20 mouse cellular contexts compared by ENCODE assay signal in genomic region chr6:33401161-33401560, GRCm38 (mm10).
DNase-seq lines count a peak whose midpoint lies in the region; ATAC-seq and TF ChIP-seq lines count a peak whose summit lies in the region.
"Had no signal": no experiment of that assay in that cellular context is flagged by ENCODE, and none has a peak within 500 bp of the region (broad histone marks: within the 10 kb centered on the region; RNA-seq: fewer than 3 reads in every experiment).

No protein-coding gene starts in this region.

- H3K4me3 ChIP-seq in spleen, adult 2 months (ENCODE audit: extremely low read depth, insufficient read depth, insufficient read length), result no peak overlapping the region
- no peak overlapping the region for H3K4me3 ChIP-seq in forebrain, embryonic 10.5 days
- H3K4me3 ChIP-seq: embryonic facial prominence, embryonic 10.5 days; limb, embryonic 10.5 days; liver, embryonic 15.5 days; midbrain, embryonic 10.5 days; stomach, embryonic 15.5 days had no signal

- intact Hi-C loops in heart, postnatal 10 days (cut with DNase I), result no loop called here

- H3K9me3 ChIP-seq in forebrain, embryonic 10.5 days, result no peaks in the 10 kb centered on the region
- H3K9me3 ChIP-seq: embryonic facial prominence, embryonic 10.5 days; G1E; limb, embryonic 10.5 days; liver, embryonic 15.5 days; midbrain, embryonic 10.5 days; stomach, embryonic 15.5 days had no signal

- TF ChIP-seq CTCF in spleen, adult 2 months (IDR thresholded peaks at IDR 0.05; ENCODE audit: extremely low read depth, insufficient read depth, insufficient read length, insufficient replicate concordance), result no peak

- TF ChIP-seq POLR2A in spleen, adult 2 months (IDR thresholded peaks at IDR 0.05; ENCODE audit: low read depth, low read length), result no peak

- 0 out of 2 replicates have a peak, but pooled peaks cover 3% of the 10 kb centered on the region for H3K4me1 ChIP-seq in spleen, adult 2 months (ENCODE audit: control insufficient read depth, insufficient read depth, insufficient read length)
- peaks cover 16% of the 10 kb centered on the region for H3K4me1 ChIP-seq in forebrain, embryonic 10.5 days
- H3K4me1 ChIP-seq: liver, embryonic 15.5 days; stomach, embryonic 15.5 days had no signal

- H3K27me3 ChIP-seq in spleen, adult 2 months (ENCODE audit: control insufficient read depth, insufficient read depth, low read length), result no peaks in the 10 kb centered on the region
- no peaks in the 10 kb centered on the region for H3K27me3 ChIP-seq in forebrain, embryonic 10.5 days (ENCODE audit: poor library complexity, severe bottlenecking)
- H3K27me3 ChIP-seq: liver, embryonic 15.5 days; Patski; stomach, embryonic 15.5 days had no signal

- H3K36me3 ChIP-seq in spleen, adult 2 months (ENCODE audit: control insufficient read depth, insufficient read depth, low read length), result no peaks in the 10 kb centered on the region
- no peaks in the 10 kb centered on the region for H3K36me3 ChIP-seq in forebrain, embryonic 10.5 days (replicated peaks)
- H3K36me3 ChIP-seq: embryonic facial prominence, embryonic 10.5 days; limb, embryonic 10.5 days; liver, embryonic 15.5 days; midbrain, embryonic 10.5 days; stomach, embryonic 15.5 days had no signal

- H3K27ac ChIP-seq in spleen, adult 2 months (ENCODE audit: insufficient read depth, low read length), result no peak overlapping the region
- no peak overlapping the region for H3K27ac ChIP-seq in forebrain, embryonic 10.5 days
- H3K27ac ChIP-seq: embryonic facial prominence, embryonic 10.5 days; limb, embryonic 10.5 days; liver, embryonic 15.5 days; midbrain, embryonic 10.5 days; stomach, embryonic 15.5 days had no signal

- DNase-seq in heart, adult 11 months, result peak; percentile 93
- DNase-seq in heart, postnatal 10 days, result no peak
- peak; percentile 6 to 21 for DNase-seq in spleen, adult 2 months (ENCODE audit: low read depth in 1 of 2, low spot score in 2 of 2)
- no peak for DNase-seq in spleen, adult 12 weeks (ENCODE audit: low spot score)
- DNase-seq in forebrain, embryonic 10.5 days (ENCODE audit: extremely low spot score, low spot score), result no peak
- no peak for DNase-seq in cerebellum, postnatal 14 days
- DNase-seq: cerebellum, adult 2 months; gastrocnemius, postnatal 25 days; liver; thymus, postnatal 25 days had no signal

- peak; percentile 59 to 68; a peak in 3 of 4 replicates for ATAC-seq in hematopoietic stem cell, adult 5-6 weeks (replicated peaks in 1 of 2; ENCODE audit: insufficient read depth in 1 of 2, low FRiP score in 2 of 2, low TSS enrichment in 1 of 2, low read depth in 1 of 2, poor library complexity in 2 of 2, severe bottlenecking in 2 of 2)
- peak; percentile 82 for ATAC-seq in neutrophil, adult 5-6 weeks (ENCODE audit: extremely low read depth, insufficient number of reproducible peaks, low FRiP score, poor library complexity, severe bottlenecking)
- ATAC-seq: intestine, postnatal 0 days; Patski had no signal

- 11% methylated on average over 2 of the region's 2 CpGs for WGBS in spleen, adult 2 months
- 93% methylated on average over 2 of the region's 2 CpGs for WGBS in forebrain, embryonic 10.5 days

Comparison
In these comparisons a context has a peak if more than half of its experiments do, and no peak if none do; other contexts are left out.
1. DNase-seq: peak in heart, adult 11 months (single experiment) and spleen, adult 2 months (2 of 2); none in heart, postnatal 10 days (0 of 2), spleen, adult 12 weeks (single experiment), forebrain, embryonic 10.5 days (single experiment) and cerebellum, postnatal 14 days (0 of 2).